Mouse (Mus musculus) liver, embryonic 14.5 days (tissue): Measurements from ENCODE around the gene Omt2b. TPM values are rescaled to one million over a fixed set of nuclear protein-coding genes. Genes with fewer than 3 reads are reported as not detected.
"Not testable (repeated sequence)": the region's sequence is repeated elsewhere in the genome, so short reads cannot be mapped to it uniquely, and the experiment has no call there.

ENCODE experiments used
- ATAC-seq: fragments of 200-750 bp; cut with Nextera tagmentation; 2 replicates; pipeline ENCODE4 v1.8.0; 2017; ENCODE audit warnings: moderate number of reproducible peaks, mild to moderate bottlenecking, moderate library complexity; ENCODE audit not compliant: insufficient read depth
- DNase-seq, 3 experiments: peaks; one replicate each; pipeline ENCODE4 v3.0.0-alpha.2; 2012 to 2013; ENCODE audit warnings: low read depth in 3 of 3, low spot score in 3 of 3
- H3K27ac ChIP-seq: fragments of 300-500 bp; sonication (generic); 2 replicates; pipeline ENCODE4 v1.5.1; 2014; ENCODE audit warnings: moderate library complexity, mild to moderate bottlenecking, control low read depth, inconsistent platforms
- H3K27me3 ChIP-seq: fragments of 300-500 bp; sonication (generic); 2 replicates; pipeline ENCODE4 v1.6.1; 2014; ENCODE audit warnings: mild to moderate bottlenecking, low read length, moderate library complexity; ENCODE audit not compliant: control insufficient read depth, insufficient read depth
- H3K36me3 ChIP-seq: fragments of 300-500 bp; sonication (generic); replicated peaks from 2 replicates; pipeline ENCODE4 v1.6.1; 2014; ENCODE audit warnings: low read depth; ENCODE audit not compliant: control insufficient read depth, insufficient read depth
- H3K4me1 ChIP-seq, 2 experiments: fragments of 200-500 bp in 1 of 2; fragments of 300-500 bp in 1 of 2; sonication (generic) in 1 of 2; replicated peaks; 2 replicates each; pipeline ENCODE4 v1.6.1; 2012 to 2014; ENCODE audit warnings: antibody characterized with exemption in 1 of 2, inconsistent platforms in 1 of 2, low read length in 1 of 2; ENCODE audit not compliant: control insufficient read depth in 2 of 2, insufficient read depth in 2 of 2
- H3K4me2 ChIP-seq: fragments of 300-500 bp; sonication (generic); 2 replicates; pipeline ENCODE4 v1.6.1; 2014; ENCODE audit warnings: low read depth, mild to moderate bottlenecking, control low read depth, moderate library complexity
- H3K4me3 ChIP-seq, 2 experiments: fragments of 200-500 bp in 1 of 2; fragments of 300-500 bp in 1 of 2; sonication (generic) in 1 of 2; 2 replicates each; pipeline ENCODE4 v1.5.1; 2012 to 2014; ENCODE audit warnings: low read depth in 2 of 2, low read length in 2 of 2, mild to moderate bottlenecking in 2 of 2, control low read depth in 1 of 2, inconsistent platforms in 1 of 2, moderate library complexity in 1 of 2; ENCODE audit not compliant: insufficient read depth in 1 of 2
- H3K9ac ChIP-seq: fragments of 300-500 bp; sonication (generic); replicated peaks from 2 replicates; pipeline ENCODE4 v1.6.1; 2014; ENCODE audit warnings: mild to moderate bottlenecking, control low read depth, moderate library complexity
- H3K9me3 ChIP-seq: fragments of 300-500 bp; sonication (generic); 2 replicates; pipeline ENCODE4 v1.6.1; 2016; ENCODE audit warnings: low read length, mixed read lengths; ENCODE audit not compliant: control insufficient read depth
- CTCF ChIP-seq: IDR thresholded peaks from 2 replicates; pipeline ENCODE4 v1.5.1; 2016; ENCODE audit warnings: antibody characterized with exemption, low read depth, control low read depth
- EP300 ChIP-seq: IDR thresholded peaks from 2 replicates; pipeline ENCODE4 v1.6.1; 2016; ENCODE audit warnings: antibody characterized with exemption, low read depth
- WGBS: fragments of 180-500 bp; shearing (Covaris S2); extraction: QIAGEN DNeasy Blood & Tissue Kit; methylation state at CpG from one replicate; pipeline ENCODE4 v1.1.7; 2014; ENCODE audit not compliant: insufficient replicate concordance; 5-methylcytosine and 5-hydroxymethylcytosine counted together
- polyA plus RNA-seq, 2 experiments: library from polyadenylated mRNA; depleted of rRNA in 1 of 2; stranded (reverse) in 1 of 2; unstranded in 1 of 2; fragments of >200 nt; fragmentation: Nextera tagmentation in 1 of 2; extraction: Ambion mirVana in 1 of 2; gene quantifications; 2 replicates each; pipeline versions ENCODE4 v1.2.1 to v1.2.3; 2012 to 2014

The Omt2b gene
- polyA plus RNA-seq, 2 experiments, result not detected

DNA sequence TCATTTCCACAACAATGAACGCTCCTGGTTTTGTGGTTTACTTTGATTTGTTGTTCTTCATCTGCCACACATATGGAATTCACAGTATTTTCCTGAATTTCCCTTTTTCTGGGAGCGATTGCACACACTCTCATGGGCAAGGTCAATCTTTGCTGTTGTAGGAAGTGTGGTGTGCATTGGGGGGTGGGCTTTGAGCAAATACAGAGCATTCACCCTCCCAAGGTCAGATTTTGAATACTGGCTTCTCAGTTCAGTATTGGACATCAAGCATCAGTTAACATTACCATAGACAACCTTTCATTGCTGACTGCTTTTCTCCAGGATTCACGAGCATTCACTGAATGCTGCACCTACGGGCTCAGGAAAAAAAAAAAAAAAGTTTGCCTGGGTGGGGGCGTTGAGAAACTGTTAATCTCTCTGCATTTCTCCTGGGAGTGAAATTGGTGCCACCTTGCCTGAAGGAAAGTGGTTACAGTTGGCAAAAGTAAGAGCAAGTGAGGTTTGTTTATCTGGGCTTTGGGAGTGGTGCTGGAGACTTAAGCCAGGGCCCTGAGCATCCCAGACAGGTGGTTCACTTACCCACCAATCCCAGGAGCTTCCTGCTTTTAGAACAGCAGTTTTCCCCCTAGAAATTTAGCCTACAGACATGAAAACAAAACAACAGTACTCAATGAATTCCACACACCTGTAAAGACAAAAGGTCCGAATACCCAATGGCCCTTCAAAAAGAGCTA lies 32.5 kb downstream of the Omt2b start:
- DNase-seq, result no peak
- TF ChIP-seq CTCF, result no peak
- no peak for TF ChIP-seq EP300
- 59% methylated on average over 6 of the region's 6 CpGs for WGBS

DNA sequence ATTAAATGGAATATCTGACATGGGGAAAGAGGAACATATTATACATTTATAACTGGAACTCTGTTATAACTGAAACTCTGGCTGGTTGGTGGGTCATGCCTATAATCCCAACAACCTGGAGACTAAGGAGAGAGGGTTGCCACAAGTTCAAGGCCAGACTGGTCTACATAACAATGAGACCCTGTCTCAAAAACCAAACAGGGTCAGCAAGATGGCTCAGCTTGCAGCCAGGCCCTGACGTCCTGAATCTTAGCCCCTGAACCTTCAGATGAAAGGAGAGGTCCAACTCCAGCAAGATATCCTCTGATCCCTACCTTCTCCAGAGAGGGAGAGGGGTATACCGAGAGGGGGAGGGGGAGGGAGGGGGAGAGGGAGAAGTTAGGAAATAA lies 33.1 kb downstream of the Omt2b start:
- no peaks in the 10 kb centered on the region for H3K9me3 ChIP-seq
- H3K4me3 ChIP-seq, result no peak overlapping the region
- no peaks in the 10 kb centered on the region for H3K27me3 ChIP-seq
- no peak for TF ChIP-seq EP300
- no peak for TF ChIP-seq CTCF
- no peaks in the 10 kb centered on the region for H3K4me1 ChIP-seq
- no peak overlapping the region for H3K4me2 ChIP-seq
- 40% methylated on average over 2 of the region's 2 CpGs for WGBS
- H3K27ac ChIP-seq, result no peak overlapping the region
- no peak for ATAC-seq
- H3K36me3 ChIP-seq, result no peaks in the 10 kb centered on the region
- no peak overlapping the region for H3K9ac ChIP-seq
- no peak for DNase-seq

More for the DNA sequence above, 32.5 kb downstream of the Omt2b start:
- no peak overlapping the region for H3K27ac ChIP-seq
- no peak overlapping the region for H3K4me2 ChIP-seq
- no peaks in the 10 kb centered on the region for H3K36me3 ChIP-seq
- H3K9me3 ChIP-seq, result no peaks in the 10 kb centered on the region
- no peak overlapping the region for H3K4me3 ChIP-seq
- no peak overlapping the region for H3K9ac ChIP-seq
- no peaks in the 10 kb centered on the region for H3K27me3 ChIP-seq
- ATAC-seq, result no peak
- no peaks in the 10 kb centered on the region for H3K4me1 ChIP-seq

DNA sequence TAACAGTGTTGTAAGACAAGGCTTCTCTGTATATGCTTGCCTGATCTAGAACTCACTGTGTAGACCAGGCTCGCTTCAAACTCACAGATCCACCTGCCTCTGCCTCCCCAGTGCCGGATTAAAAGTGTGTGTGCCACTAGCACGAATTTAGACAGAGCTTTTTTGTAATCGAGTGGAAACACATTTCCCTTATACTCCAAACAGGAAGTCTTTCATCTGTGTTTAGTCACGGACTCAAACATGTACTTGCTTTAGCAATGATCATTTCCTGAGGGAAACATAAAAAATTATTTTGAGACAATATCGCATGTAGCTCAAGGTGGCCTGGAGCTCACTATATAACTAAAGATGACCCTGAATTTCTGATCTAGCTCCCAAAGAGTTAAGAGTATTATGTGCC lies 36.0 kb downstream of the Omt2b start:
- Histone ChIP-seq H3K27ac (no peak overlapping the region), H3K4me3 (no peak overlapping the region), H3K4me2 (no peak overlapping the region), H3K36me3 (no peaks in the 10 kb centered on the region), H3K4me1 (no peaks in the 10 kb centered on the region), H3K27me3 (no peaks in the 10 kb centered on the region), H3K9ac (no peak overlapping the region), H3K9me3 (no peaks in the 10 kb centered on the region)
- TF ChIP-seq CTCF (no peak), EP300 (no peak)
- ATAC-seq (no peak), DNase-seq (no peak)
- 16% methylated on average over 6 of the region's 6 CpGs for WGBS

DNA sequence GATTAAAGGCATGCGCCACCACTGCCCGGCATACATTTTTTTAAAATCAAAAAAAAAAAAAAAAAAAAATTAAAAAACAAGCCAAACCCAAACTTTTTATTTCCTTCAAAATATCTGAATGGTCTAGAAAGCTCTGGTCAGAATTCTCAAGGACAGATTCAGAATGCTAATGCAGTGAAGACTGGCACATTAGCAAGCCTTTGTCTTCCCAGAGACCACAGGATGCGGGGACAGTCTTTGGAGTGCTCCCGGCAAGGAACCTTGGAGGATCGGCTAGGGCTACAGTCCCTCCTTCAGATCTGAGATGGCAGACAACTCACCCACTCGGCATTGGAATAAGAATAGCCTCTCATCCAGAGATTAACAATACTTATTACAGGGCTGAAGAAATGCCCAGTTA lies 37.3 kb downstream of the Omt2b start:
- H3K4me1 ChIP-seq, result no peaks in the 10 kb centered on the region
- no peak overlapping the region for H3K4me3 ChIP-seq
- no peak for ATAC-seq
- H3K9ac ChIP-seq, result no peak overlapping the region
- WGBS, result 76% methylated on average over 6 of the region's 6 CpGs
- H3K36me3 ChIP-seq, result no peaks in the 10 kb centered on the region
- no peaks in the 10 kb centered on the region for H3K9me3 ChIP-seq
- TF ChIP-seq CTCF, result no peak
- no peak for TF ChIP-seq EP300
- DNase-seq, result no peak
- no peaks in the 10 kb centered on the region for H3K27me3 ChIP-seq
- no peak overlapping the region for H3K27ac ChIP-seq
- H3K4me2 ChIP-seq, result no peak overlapping the region

DNA sequence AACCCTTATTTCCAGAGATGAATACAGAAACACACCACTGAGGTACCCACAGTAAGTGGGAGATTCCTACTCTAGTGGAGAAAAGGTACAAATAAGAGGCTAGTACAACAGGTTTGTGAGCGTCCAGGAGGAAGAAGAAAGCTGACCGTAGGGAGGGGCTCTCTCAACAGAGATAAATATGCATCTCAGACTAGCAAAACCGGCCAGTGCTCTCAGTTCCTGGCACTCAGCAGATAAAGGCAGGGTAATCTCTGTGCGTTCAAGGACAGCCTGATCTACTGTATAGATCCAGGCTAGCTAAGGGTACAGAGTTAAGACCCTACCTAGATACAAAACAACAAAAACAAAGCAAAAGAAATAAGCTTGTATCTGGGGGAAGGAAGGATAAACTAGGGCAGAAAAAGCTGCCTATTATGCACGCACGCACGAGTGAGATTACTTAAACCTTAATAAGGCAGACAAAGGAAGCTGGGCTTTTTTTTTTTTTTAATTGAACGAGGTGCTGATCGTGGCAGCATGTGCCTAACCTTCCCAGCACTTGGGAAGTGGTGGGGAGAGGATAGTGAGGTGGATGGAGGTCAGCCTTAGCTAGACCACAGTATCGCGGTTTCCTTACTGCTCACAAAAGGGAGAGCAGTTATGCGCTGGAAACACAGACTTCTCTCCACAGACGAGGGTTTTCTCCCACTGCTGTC lies 38.6 kb downstream of the Omt2b start:
- Histone ChIP-seq H3K27me3 (no peaks in the 10 kb centered on the region), H3K4me1 (no peaks in the 10 kb centered on the region), H3K27ac (no peak overlapping the region), H3K4me3 (no peak overlapping the region), H3K36me3 (no peaks in the 10 kb centered on the region), H3K9me3 (no peaks in the 10 kb centered on the region), H3K9ac (no peak overlapping the region), H3K4me2 (no peak overlapping the region)
- TF ChIP-seq EP300, result no peak
- TF ChIP-seq CTCF, result no peak
- ATAC-seq (no peak), DNase-seq (no peak)
- 42% methylated on average over 13 of the region's 13 CpGs for WGBS

DNA sequence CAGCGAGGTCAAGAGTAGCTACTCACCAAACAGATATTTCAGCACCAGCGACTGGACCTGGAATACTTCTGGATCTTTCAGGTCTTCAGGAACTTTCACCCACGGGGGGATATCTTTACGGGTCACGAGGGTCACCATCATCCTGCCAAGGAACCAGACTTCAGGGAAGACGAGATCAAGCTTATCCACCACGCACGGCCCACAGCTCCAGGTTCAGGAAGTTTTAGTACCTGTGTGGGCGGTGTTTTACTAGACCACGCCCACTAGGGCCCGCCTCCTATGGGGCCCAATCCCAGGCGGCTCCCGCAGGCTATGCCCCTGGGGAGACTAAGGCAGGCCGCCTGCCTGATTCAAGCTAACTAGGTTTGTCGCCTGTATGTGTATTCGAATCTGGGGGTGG lies 40.6 kb downstream of the Omt2b start, which contains the start of gene Dppa5a:
Gene Dppa5a, minus strand, starts transcription at position 219 of the 400 bp plus-strand sequence.
- not testable (repeated sequence) for H3K4me1 ChIP-seq, H3K27me3 ChIP-seq, DNase-seq, ATAC-seq, H3K27ac ChIP-seq, H3K9me3 ChIP-seq, H3K9ac ChIP-seq, H3K4me2 ChIP-seq, H3K36me3 ChIP-seq, H3K4me3 ChIP-seq
- 69% methylated on average over 16 of the region's 16 CpGs for WGBS
